Mouse (Mus musculus): ENCODE results near the gene Cmklr1.

- TF ChIP-seq CTCF (IDR thresholded peaks at IDR 0.05; ENCODE audit: low read depth): no peak
- TF ChIP-seq EP300 (IDR thresholded peaks at IDR 0.05; ENCODE audit: low read depth): no peak
Measured at GRCm38 (mm10) chr5:113603471-113603870, 46.8 kb downstream of the Cmklr1 start.

Data from heart, postnatal 0 days (tissue).